Mouse (Mus musculus): ENCODE measurements at regions not wholly inside any gene's neighbourhood (a gene's known extent, or its start where the extent isn't known, plus 50 kb on each side); places are given as distances from the start of the nearest gene placed in this dataset.
"Not testable (repeated sequence)": the region's sequence is repeated elsewhere in the genome, so short reads cannot be mapped to it uniquely, and the experiment has no call there.

DNA sequence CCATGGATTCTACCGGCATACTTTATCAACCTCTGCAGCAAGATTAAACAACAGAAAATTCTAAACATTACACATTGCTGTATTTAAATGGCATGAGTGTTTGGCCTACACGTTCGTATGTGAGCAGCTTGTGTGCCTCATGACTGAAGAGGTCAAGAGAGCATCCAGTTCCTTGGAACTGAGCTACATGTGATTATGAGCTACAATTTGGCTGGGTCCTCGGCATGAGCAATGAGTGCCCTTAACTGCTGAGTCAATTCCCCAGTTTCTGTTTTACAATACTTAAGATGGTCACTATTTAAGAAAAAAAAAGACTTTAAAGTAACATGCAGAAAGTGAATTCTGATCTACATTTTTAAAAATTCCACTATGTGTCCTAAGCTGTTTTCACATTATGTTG lies 338.4 kb upstream of the Gpc6 start:
- DNase-seq (ENCODE audit: low spot score), result peak; percentile 19

DNA sequence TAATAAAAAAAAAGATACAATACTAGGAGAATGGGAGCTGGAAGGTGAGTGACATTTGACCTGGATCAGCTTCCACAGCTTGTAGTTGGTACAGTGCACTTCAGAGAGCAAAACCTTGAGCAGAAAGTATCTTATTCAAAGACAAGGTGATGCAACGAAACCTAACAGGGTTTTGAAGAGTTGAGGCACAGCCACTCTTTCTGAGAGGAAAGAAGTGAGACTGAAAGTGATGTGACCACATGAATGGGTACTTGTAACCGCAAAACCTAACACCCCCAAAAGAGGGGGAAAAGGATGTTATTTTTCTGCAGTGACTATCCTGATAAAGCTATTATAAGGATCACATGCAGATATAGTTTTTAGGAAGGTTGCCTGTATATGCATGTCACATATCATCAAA lies 335.6 kb upstream of the Gpc6 start:
- DNase-seq (ENCODE audit: low spot score), result no peak

DNA sequence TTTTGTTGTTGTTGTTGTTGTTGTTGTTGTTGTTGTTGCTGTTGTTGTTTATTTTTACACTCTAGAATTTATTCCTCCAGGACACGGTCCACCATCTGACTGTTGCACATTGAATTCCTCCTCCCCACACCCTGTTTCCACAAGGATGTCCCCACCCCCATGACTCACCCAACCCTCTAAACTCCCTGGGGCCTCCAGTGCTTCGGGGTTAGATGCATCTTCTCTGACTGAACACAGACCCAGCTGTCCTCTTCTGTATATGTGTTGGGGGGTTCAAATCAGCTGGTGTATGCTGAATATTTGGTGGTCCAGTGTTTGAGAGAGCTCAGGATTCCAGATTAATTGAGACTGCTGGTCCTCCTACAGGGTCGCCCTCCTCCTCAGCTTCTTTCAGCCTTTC lies 335.0 kb upstream of the Gpc6 start:
- no peak for DNase-seq (ENCODE audit: low spot score)

DNA sequence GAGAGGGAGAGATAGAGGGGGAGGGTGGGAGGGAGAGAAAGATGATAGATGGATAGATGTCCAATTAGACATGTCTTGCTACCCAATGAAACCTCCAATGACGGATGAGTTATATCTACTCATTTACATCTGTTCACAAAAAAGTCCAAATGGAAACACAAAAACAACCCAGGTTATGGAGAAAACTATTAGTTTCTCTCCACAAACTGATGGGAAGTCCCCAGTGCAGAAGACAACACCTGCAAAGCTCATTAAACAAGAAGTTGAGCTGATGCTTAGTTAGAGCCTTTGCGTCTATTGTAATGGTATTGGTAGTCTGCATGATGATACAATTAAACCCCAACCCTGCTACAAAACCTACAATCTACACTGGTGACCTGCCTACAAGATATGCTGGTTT lies 317.0 kb upstream of the Gpc6 start:
- no peak for DNase-seq (ENCODE audit: low spot score)

- DNase-seq (ENCODE audit: low spot score), result no peak
These were observed 313.9 kb upstream of the Gpc6 start for GRCm38 (mm10) chr14:116611210-116611609.

DNA sequence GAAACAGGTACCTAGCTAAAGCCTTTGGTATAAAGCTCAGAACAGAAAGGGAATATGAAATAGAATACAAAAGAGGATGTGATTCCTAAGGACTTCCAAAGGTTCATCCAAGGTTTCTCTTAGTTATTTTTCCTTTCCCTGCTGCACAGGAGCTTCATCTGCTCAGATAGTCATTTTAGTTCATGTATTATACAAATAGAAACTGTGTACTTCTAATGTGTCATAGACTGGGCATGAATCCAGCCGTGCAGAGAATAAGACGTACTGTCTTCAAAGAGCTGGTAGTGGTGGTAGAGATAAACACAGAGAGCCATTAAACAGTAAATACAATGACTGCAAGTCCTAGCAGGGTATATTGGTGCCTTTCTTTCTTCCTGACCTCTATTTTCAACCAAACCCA lies 292.9 kb upstream of the Gpc6 start:
- DNase-seq (ENCODE audit: low spot score), result no peak

- no peak for DNase-seq (ENCODE audit: low spot score)
These were observed 283.0 kb upstream of the Gpc6 start for GRCm38 (mm10) chr14:116642091-116642490.

- DNase-seq (ENCODE audit: low spot score), result no peak
These were observed 273.2 kb upstream of the Gpc6 start for GRCm38 (mm10) chr14:116651897-116652296.

DNA sequence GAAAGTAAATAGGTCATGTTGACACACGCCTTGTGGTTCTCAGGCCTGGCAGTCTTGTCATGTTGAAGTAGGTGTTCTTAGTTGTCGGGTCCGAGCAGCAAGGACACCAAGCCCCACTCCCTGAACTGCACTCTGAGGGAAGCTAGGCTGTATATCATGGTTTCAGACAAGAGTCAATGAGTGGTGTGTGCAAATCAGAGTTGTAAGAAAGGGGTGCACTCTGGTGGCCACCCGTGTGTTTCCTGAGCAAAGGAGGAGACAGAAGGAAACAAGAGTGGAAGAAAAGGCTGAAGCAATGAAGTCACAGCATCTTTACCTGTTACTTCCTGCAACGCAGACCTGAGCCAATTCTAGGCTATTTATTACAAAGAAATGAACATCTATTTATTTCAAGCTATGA lies 241.2 kb upstream of the Gpc6 start:
- no peak for DNase-seq (ENCODE audit: low spot score)

- no peak for DNase-seq (ENCODE audit: low spot score)
These were observed 227.4 kb upstream of the Gpc6 start for GRCm38 (mm10) chr14:116697675-116698074.

GRCm38 (mm10) chr14:116698437-116698836 lies 226.7 kb upstream of the Gpc6 start:
- DNase-seq (ENCODE audit: low spot score), result no peak

DNA sequence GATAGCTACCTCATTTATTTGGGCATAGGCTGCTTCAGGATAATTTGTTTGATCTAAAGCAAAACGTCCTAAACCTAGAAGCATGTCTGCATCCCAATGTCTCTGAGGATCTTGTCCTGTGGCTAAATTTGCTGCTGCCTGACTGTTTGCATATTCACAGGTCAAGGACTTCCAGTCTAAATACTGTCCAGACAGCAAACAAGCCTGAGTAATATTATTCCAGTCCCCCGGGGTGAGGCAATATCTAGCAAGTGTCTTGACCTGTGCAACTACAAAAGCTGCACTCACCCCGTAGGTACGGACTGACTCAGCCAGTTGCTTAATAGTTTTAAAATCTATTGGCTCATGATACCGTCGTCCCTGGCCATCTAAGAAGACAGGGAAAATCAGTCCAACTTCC lies 190.5 kb upstream of the Gpc6 start:
- DNase-seq (ENCODE audit: low spot score), result not testable (repeated sequence)

DNA sequence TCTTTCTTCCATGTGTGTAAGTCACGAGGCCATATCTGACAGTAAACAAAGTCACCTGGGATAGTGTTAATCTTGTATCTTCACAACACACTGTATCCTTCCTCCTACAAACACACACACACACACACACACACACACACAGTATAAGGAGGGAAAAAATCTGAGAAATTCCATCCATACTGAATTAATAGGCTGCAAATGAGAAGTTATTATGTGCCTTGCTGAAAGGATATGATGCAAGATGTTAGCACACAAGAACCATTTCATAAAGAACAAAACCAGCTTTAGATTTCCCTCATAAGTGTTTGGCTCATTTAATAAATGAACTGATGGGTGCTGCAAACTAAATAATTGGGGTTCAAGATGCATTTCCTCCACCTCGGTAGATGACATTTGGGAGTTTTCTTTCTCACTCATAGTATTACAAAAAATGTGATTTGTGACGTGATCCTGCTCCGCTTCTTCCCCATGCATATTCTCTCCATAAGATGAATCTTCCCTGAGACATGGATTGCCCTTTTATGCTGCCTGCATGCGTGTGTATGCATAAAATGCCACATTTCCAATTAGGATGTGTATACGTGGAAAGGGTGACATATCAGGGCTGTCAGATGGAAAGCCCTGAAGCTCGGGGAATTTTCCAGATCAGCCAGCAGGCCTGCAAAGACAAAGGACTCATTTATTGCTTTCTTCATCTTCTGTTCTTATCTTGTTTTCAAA lies 170.5 kb upstream of the Gpc6 start:
- no peak for DNase-seq (ENCODE audit: low spot score)

DNA sequence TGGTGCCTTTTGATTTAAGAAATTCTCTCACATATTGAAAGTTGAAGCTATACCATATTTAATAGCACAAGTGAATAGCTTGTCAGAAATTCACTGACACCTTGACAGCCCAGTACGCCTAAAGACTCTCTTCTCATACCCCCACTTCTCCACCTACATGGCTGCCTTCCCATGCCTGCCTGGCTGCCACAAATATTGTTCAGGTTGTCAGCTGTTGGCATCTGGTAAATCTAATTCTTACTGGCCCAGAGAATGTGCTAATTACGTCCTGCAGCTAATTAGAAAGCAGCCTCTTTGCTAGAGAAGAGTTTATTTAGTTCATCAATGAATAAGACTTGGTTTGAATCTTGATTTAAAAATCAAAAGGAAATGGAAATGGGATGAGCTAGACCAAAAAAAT lies 163.7 kb upstream of the Gpc6 start:
- DNase-seq (ENCODE audit: low spot score), result no peak

GRCm38 (mm10) chr14:116771120-116771519 lies 154.0 kb upstream of the Gpc6 start:
- no peak for DNase-seq (ENCODE audit: low spot score)

- no peak for DNase-seq (ENCODE audit: low spot score)
These were observed 153.4 kb upstream of the Gpc6 start for GRCm38 (mm10) chr14:116771671-116772070.

DNA sequence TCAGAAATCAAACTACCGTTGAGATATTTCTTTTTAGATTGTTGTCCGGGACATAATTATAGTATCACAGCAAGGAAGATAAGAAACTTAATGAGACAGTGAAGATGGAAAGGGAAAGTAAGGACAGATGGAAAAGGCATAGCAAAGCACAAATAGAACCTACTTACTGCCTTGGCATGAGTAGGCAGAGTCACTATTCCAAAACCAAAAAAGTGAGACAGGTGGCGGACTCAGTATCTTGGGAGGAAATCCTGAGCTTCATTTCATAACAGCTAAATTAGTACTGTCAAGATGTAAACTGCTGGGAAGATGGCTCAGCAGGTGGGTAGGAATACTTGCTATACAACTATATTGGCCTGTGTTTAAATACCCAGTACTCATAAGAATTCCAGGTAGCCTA lies 145.5 kb upstream of the Gpc6 start:
- no peak for DNase-seq (ENCODE audit: low spot score)

DNA sequence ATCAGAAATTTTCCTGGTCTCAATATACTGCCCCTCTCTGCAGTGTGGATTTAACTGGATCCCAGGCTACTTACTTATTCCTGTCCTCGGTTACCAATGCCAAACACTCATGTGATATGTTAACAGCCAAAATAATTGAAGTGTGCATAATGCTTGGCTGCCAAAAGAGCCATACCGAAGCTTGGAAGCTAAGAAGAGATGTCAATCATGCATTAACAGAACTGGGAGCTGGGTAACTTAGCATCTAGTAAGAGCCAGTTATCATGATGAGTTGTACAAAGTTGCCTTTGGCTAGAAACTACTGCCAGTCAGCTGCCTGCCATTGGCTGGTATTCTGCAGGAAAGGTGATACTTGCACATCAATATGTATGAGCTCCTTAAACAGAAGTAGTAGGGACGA lies 141.3 kb upstream of the Gpc6 start:
- DNase-seq (ENCODE audit: low spot score), result no peak

GRCm38 (mm10) chr14:116806504-116806903 lies 118.6 kb upstream of the Gpc6 start:
- DNase-seq (ENCODE audit: low spot score), result no peak

DNA sequence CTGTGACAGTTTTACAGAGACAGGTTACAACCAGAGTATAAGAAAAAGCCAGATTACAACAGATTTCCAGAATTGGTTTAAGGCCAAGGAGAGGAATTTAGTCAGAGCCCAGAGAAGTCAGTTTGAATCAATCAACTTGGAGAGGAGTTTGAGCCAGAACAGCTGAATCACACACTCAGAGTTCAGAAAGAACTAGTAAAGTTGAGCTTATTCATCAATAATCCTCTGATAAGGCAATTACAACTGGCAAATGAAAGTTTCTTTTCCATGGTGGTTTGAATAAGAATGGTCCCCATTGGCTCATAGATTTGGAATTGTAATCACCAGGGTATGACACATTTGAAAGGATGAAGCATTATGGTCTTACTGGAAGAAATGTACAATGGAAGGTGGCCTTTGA lies 116.5 kb upstream of the Gpc6 start:
- no peak for DNase-seq (ENCODE audit: low spot score)

- DNase-seq (ENCODE audit: low spot score), result no peak
These were observed 114.3 kb upstream of the Gpc6 start for GRCm38 (mm10) chr14:116810661-116811345.

DNA sequence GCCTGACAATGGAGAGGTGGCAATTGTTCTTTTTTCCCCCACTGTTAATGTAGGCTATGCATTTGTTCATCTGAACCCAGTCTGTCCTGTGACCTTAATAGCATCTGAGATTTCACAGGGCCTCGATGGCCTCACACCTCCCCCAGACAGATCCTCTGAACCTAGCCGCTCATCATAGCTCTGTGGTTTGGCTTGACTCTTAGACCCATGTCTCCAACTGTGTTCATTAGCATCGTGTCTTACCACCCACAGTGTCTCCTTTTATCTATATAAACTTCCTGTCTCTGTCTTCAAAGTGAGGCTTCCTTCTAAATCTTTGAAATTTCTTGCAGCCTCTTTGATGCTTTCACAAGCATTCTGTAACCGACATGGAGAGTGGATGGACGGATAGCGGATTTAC lies 87.9 kb upstream of the Gpc6 start:
- no peak for DNase-seq (ENCODE audit: low spot score)

- DNase-seq (ENCODE audit: low spot score), result no peak
These were observed 55.7 kb upstream of the Gpc6 start for GRCm38 (mm10) chr14:116869437-116869836.

DNA sequence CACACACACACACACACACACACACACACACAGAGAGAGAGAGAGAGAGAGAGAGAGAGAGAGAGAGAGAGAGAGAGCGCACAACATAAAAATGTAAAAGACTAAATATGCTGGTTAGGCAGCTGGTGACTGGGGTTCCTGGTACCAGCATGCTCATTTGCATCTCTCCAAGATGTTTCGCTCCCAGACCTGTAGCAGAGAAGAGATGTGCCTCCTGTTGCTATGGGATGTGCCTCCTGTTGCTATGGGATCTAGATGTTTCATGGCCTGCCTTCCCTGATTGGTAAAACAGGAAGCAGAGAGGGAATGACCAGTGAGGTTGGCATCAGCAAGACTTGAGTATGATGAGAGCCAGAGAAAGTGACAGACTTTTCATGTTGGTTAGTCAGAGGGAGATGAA lies 55.1 kb upstream of the Gpc6 start:
- DNase-seq (ENCODE audit: low spot score), result no peak

Data from urinary bladder, postnatal 14 days (tissue).